Mouse (Mus musculus): ENCODE measurements at regions not wholly inside any gene's neighbourhood (a gene's known extent, or its start where the extent isn't known, plus 50 kb on each side); places are given as distances from the start of the nearest gene placed in this dataset.

GRCm38 (mm10) chr8:24338694-24339093 lies 387.0 kb downstream of the Adam3 start:
- TF ChIP-seq CTCF (IDR thresholded peaks at IDR 0.05), result no peak
- no peak for TF ChIP-seq EP300 (IDR thresholded peaks at IDR 0.05)
